Mouse (Mus musculus): ENCODE measurements around the gene Wfdc17. TPM values are rescaled to one million over a fixed set of nuclear protein-coding genes. Genes with fewer than 3 reads are reported as not detected.

Gene Wfdc17
- not detected in 2 replicates for polyA plus RNA-seq (2011; ENCODE audit: insufficient read depth, insufficient read length, low read depth, missing spikeins)

- no peaks in the 10 kb centered on the region for H3K27me3 ChIP-seq (ENCODE audit: control insufficient read depth, insufficient read depth, low read length, poor library complexity, severe bottlenecking)
- TF ChIP-seq CTCF (IDR thresholded peaks at IDR 0.05; ENCODE audit: low read depth, low read length): no peak
- no peak for TF ChIP-seq EP300 (IDR thresholded peaks at IDR 0.05; ENCODE audit: insufficient read depth, low read depth, low read length)
- no peak for TF ChIP-seq POLR2A (IDR thresholded peaks at IDR 0.05; ENCODE audit: insufficient read depth, low read length)
- no peak within 1 kb of the TSS for H3K4me3 ChIP-seq (ENCODE audit: low read depth, low read length)
- H3K9me3 ChIP-seq (replicated peaks; ENCODE audit: control insufficient read depth, insufficient read depth, low read length, poor library complexity, severe bottlenecking): no peaks in the 10 kb centered on the region
- no peak within 1 kb of the TSS for H3K9ac ChIP-seq (ENCODE audit: low read depth, poor library complexity, severe bottlenecking)
- H3K4me1 ChIP-seq (ENCODE audit: control insufficient read depth, insufficient read depth, low read length): no peaks in the 10 kb centered on the region
- no peaks in the 10 kb centered on the region for H3K36me3 ChIP-seq (ENCODE audit: control insufficient read depth, insufficient read depth, low read length, poor library complexity, severe bottlenecking)
- no peak within 1 kb of the TSS for H3K27ac ChIP-seq (ENCODE audit: insufficient read depth, low read length)
Observed at GRCm38 (mm10) chr11:83703705-83704104, at the start of gene Wfdc17. Gene Wfdc17 (plus strand): TSS chr11:83703991.

GRCm38 (mm10) chr11:83654606-83655005, 49.2 kb upstream of the Wfdc17 start:
- H3K36me3 ChIP-seq (ENCODE audit: control insufficient read depth, insufficient read depth, low read length, poor library complexity, severe bottlenecking): no peaks in the 10 kb centered on the region
- no peaks in the 10 kb centered on the region for H3K9me3 ChIP-seq (replicated peaks; ENCODE audit: control insufficient read depth, insufficient read depth, low read length, poor library complexity, severe bottlenecking)
- H3K27me3 ChIP-seq (ENCODE audit: control insufficient read depth, insufficient read depth, low read length, poor library complexity, severe bottlenecking): no peaks in the 10 kb centered on the region; the same call in 1 of the 2 replicates
- H3K27ac ChIP-seq (ENCODE audit: insufficient read depth, low read length): no peak overlapping the region
- H3K4me1 ChIP-seq (ENCODE audit: control insufficient read depth, insufficient read depth, low read length): no peaks in the 10 kb centered on the region
- H3K4me3 ChIP-seq (ENCODE audit: low read depth, low read length): no peak overlapping the region
- H3K9ac ChIP-seq (ENCODE audit: low read depth, poor library complexity, severe bottlenecking): no peak overlapping the region
- TF ChIP-seq POLR2A (IDR thresholded peaks at IDR 0.05; ENCODE audit: insufficient read depth, low read length) (no peak), CTCF (IDR thresholded peaks at IDR 0.05; ENCODE audit: low read depth, low read length) (no peak), EP300 (IDR thresholded peaks at IDR 0.05; ENCODE audit: insufficient read depth, low read depth, low read length) (no peak)

GRCm38 (mm10) chr11:83657508-83657907, 46.3 kb upstream of the Wfdc17 start:
- H3K4me1 ChIP-seq (ENCODE audit: control insufficient read depth, insufficient read depth, low read length): no peaks in the 10 kb centered on the region
- H3K9me3 ChIP-seq (replicated peaks; ENCODE audit: control insufficient read depth, insufficient read depth, low read length, poor library complexity, severe bottlenecking): no peaks in the 10 kb centered on the region
- H3K27me3 ChIP-seq (ENCODE audit: control insufficient read depth, insufficient read depth, low read length, poor library complexity, severe bottlenecking): no peaks in the 10 kb centered on the region; the same call in 1 of the 2 replicates
- H3K36me3 ChIP-seq (ENCODE audit: control insufficient read depth, insufficient read depth, low read length, poor library complexity, severe bottlenecking): no peaks in the 10 kb centered on the region
- TF ChIP-seq CTCF (IDR thresholded peaks at IDR 0.05; ENCODE audit: low read depth, low read length): no peak
- no peak for TF ChIP-seq POLR2A (IDR thresholded peaks at IDR 0.05; ENCODE audit: insufficient read depth, low read length)
- TF ChIP-seq EP300 (IDR thresholded peaks at IDR 0.05; ENCODE audit: insufficient read depth, low read depth, low read length): no peak
- H3K9ac ChIP-seq (ENCODE audit: low read depth, poor library complexity, severe bottlenecking): no peak overlapping the region
- H3K27ac ChIP-seq (ENCODE audit: insufficient read depth, low read length): no peak overlapping the region
- no peak overlapping the region for H3K4me3 ChIP-seq (ENCODE audit: low read depth, low read length)

- Histone ChIP-seq H3K27me3 (ENCODE audit: control insufficient read depth, insufficient read depth, low read length, poor library complexity, severe bottlenecking) (no peaks in the 10 kb centered on the region; the same call in 1 of the 2 replicates), H3K36me3 (ENCODE audit: control insufficient read depth, insufficient read depth, low read length, poor library complexity, severe bottlenecking) (no peaks in the 10 kb centered on the region), H3K4me3 (ENCODE audit: low read depth, low read length) (no peak overlapping the region), H3K4me1 (ENCODE audit: control insufficient read depth, insufficient read depth, low read length) (no peaks in the 10 kb centered on the region), H3K9ac (ENCODE audit: low read depth, poor library complexity, severe bottlenecking) (no peak overlapping the region), H3K9me3 (replicated peaks; ENCODE audit: control insufficient read depth, insufficient read depth, low read length, poor library complexity, severe bottlenecking) (no peaks in the 10 kb centered on the region), H3K27ac (ENCODE audit: insufficient read depth, low read length) (no peak overlapping the region)
- no peak for TF ChIP-seq CTCF (IDR thresholded peaks at IDR 0.05; ENCODE audit: low read depth, low read length)
- TF ChIP-seq EP300 (IDR thresholded peaks at IDR 0.05; ENCODE audit: insufficient read depth, low read depth, low read length): no peak
- no peak for TF ChIP-seq POLR2A (IDR thresholded peaks at IDR 0.05; ENCODE audit: insufficient read depth, low read length)
Observed at GRCm38 (mm10) chr11:83658797-83659196, 45.0 kb upstream of the Wfdc17 start.

- H3K4me1 ChIP-seq (ENCODE audit: control insufficient read depth, insufficient read depth, low read length): no peaks in the 10 kb centered on the region
- TF ChIP-seq POLR2A (IDR thresholded peaks at IDR 0.05; ENCODE audit: insufficient read depth, low read length) (no peak), CTCF (IDR thresholded peaks at IDR 0.05; ENCODE audit: low read depth, low read length) (no peak), EP300 (IDR thresholded peaks at IDR 0.05; ENCODE audit: insufficient read depth, low read depth, low read length) (no peak)
- H3K9ac ChIP-seq (ENCODE audit: low read depth, poor library complexity, severe bottlenecking): no peak within 1 kb of the TSS
- no peak within 1 kb of the TSS for H3K27ac ChIP-seq (ENCODE audit: insufficient read depth, low read length)
- no peaks in the 10 kb centered on the region for H3K27me3 ChIP-seq (ENCODE audit: control insufficient read depth, insufficient read depth, low read length, poor library complexity, severe bottlenecking)
- no peak within 1 kb of the TSS for H3K4me3 ChIP-seq (ENCODE audit: low read depth, low read length)
- no peaks in the 10 kb centered on the region for H3K36me3 ChIP-seq (ENCODE audit: control insufficient read depth, insufficient read depth, low read length, poor library complexity, severe bottlenecking)
- H3K9me3 ChIP-seq (replicated peaks; ENCODE audit: control insufficient read depth, insufficient read depth, low read length, poor library complexity, severe bottlenecking): no peaks in the 10 kb centered on the region
Observed at GRCm38 (mm10) chr11:83662204-83662603, 41.6 kb upstream of the Wfdc17 start, which contains the start of gene Ccl4. Gene Ccl4 (plus strand): TSS chr11:83662584.

GRCm38 (mm10) chr11:83663532-83663931, 40.3 kb upstream of the Wfdc17 start:
- H3K4me3 ChIP-seq (ENCODE audit: low read depth, low read length): no peak overlapping the region
- no peaks in the 10 kb centered on the region for H3K4me1 ChIP-seq (ENCODE audit: control insufficient read depth, insufficient read depth, low read length)
- no peaks in the 10 kb centered on the region for H3K36me3 ChIP-seq (ENCODE audit: control insufficient read depth, insufficient read depth, low read length, poor library complexity, severe bottlenecking)
- H3K9me3 ChIP-seq (replicated peaks; ENCODE audit: control insufficient read depth, insufficient read depth, low read length, poor library complexity, severe bottlenecking): no peaks in the 10 kb centered on the region
- H3K27me3 ChIP-seq (ENCODE audit: control insufficient read depth, insufficient read depth, low read length, poor library complexity, severe bottlenecking): no peaks in the 10 kb centered on the region
- no peak overlapping the region for H3K9ac ChIP-seq (ENCODE audit: low read depth, poor library complexity, severe bottlenecking)
- no peak overlapping the region for H3K27ac ChIP-seq (ENCODE audit: insufficient read depth, low read length)
- TF ChIP-seq CTCF (IDR thresholded peaks at IDR 0.05; ENCODE audit: low read depth, low read length) (no peak), POLR2A (IDR thresholded peaks at IDR 0.05; ENCODE audit: insufficient read depth, low read length) (no peak), EP300 (IDR thresholded peaks at IDR 0.05; ENCODE audit: insufficient read depth, low read depth, low read length) (no peak)

Data from ES-Bruce4 (cell line).